ENCODE assay signal across 14 mouse cellular contexts in genomic region chr2:135759499-135760095, GRCm38 (mm10).
A peak's percentile ranks its signal among the peaks of the same experiment; 100 is the strongest.
DNase-seq lines count a peak whose midpoint lies in the region; ATAC-seq and TF ChIP-seq lines count a peak whose summit lies in the region.
"Had no signal": no experiment of that assay in that cellular context is flagged by ENCODE, and none has a peak within 500 bp of the region (broad histone marks: within the 10 kb centered on the region; RNA-seq: fewer than 3 reads in every experiment).

No protein-coding gene starts in this region.

- peak; percentile 98 for DNase-seq in heart, adult 11 months
- peak; percentile 43 for DNase-seq in lung, embryonic 14.5 days
- DNase-seq in lung, postnatal 10 days = no peak
- no peak for DNase-seq in forebrain, postnatal 0 days
- DNase-seq in heart, postnatal 0 days (ENCODE audit: low spot score) = peak; percentile 33
- DNase-seq in right cerebral cortex, postnatal 14 days = no peak
- DNase-seq: cerebellum, adult 9-10 months; retina, postnatal 1 day had no signal

- H3K36me3 ChIP-seq in heart, embryonic 11.5 days (ENCODE audit: control insufficient read depth, insufficient read depth, low read length) = no peaks in the 10 kb centered on the region
- no peaks in the 10 kb centered on the region for H3K36me3 ChIP-seq in lung, embryonic 14.5 days (ENCODE audit: insufficient read depth)
- H3K36me3 ChIP-seq in forebrain, postnatal 0 days (ENCODE audit: insufficient read depth) = no peaks in the 10 kb centered on the region
- no peaks in the 10 kb centered on the region for H3K36me3 ChIP-seq in heart, postnatal 0 days (replicated peaks; ENCODE audit: control insufficient read depth, insufficient read depth, low read length)
- H3K36me3 ChIP-seq: embryonic facial prominence, embryonic 12.5 days; intestine, embryonic 15.5 days; limb, embryonic 10.5 days; midbrain, embryonic 12.5 days had no signal

- no peaks in the 10 kb centered on the region for H3K27me3 ChIP-seq in heart, embryonic 11.5 days (ENCODE audit: control insufficient read depth, insufficient read depth, low read length)
- no peaks in the 10 kb centered on the region for H3K27me3 ChIP-seq in lung, embryonic 14.5 days (ENCODE audit: insufficient read depth, low read length)
- no peaks in the 10 kb centered on the region for H3K27me3 ChIP-seq in forebrain, postnatal 0 days (ENCODE audit: insufficient read depth, low read length)
- no peaks in the 10 kb centered on the region for H3K27me3 ChIP-seq in heart, postnatal 0 days (ENCODE audit: control insufficient read depth, insufficient read depth, low read length)
- H3K27me3 ChIP-seq: embryonic facial prominence, embryonic 12.5 days; intestine, embryonic 15.5 days; midbrain, embryonic 12.5 days had no signal

- no peak for TF ChIP-seq CTCF in lung, embryonic 14.5 days (IDR thresholded peaks at IDR 0.05; ENCODE audit: low read depth)
- TF ChIP-seq CTCF in forebrain, postnatal 0 days (IDR thresholded peaks at IDR 0.05; ENCODE audit: low read depth) = no peak
- no peak for TF ChIP-seq CTCF in heart, postnatal 0 days (IDR thresholded peaks at IDR 0.05; ENCODE audit: low read depth)

- H3K4me1 ChIP-seq in heart, embryonic 11.5 days (ENCODE audit: control insufficient read depth, insufficient read depth, low read length) = peaks cover 12% of the 10 kb centered on the region
- no peaks in the 10 kb centered on the region; the same call in 1 of the 2 replicates for H3K4me1 ChIP-seq in lung, embryonic 14.5 days (ENCODE audit: insufficient read depth)
- no peaks in the 10 kb centered on the region for H3K4me1 ChIP-seq in forebrain, postnatal 0 days (ENCODE audit: insufficient read depth)
- H3K4me1 ChIP-seq in heart, postnatal 0 days (ENCODE audit: control insufficient read depth, insufficient read depth) = peaks cover 19% of the 10 kb centered on the region
- H3K4me1 ChIP-seq: intestine, embryonic 15.5 days; limb, embryonic 10.5 days had no signal

- H3K4me2 ChIP-seq in heart, embryonic 11.5 days = no peak overlapping the region
- no peak overlapping the region for H3K4me2 ChIP-seq in lung, embryonic 14.5 days
- H3K4me2 ChIP-seq in forebrain, postnatal 0 days (ENCODE audit: low read depth) = no peak overlapping the region
- no peak overlapping the region for H3K4me2 ChIP-seq in heart, postnatal 0 days (ENCODE audit: low read depth, low read length)
- H3K4me2 ChIP-seq: embryonic facial prominence, embryonic 12.5 days; intestine, embryonic 15.5 days; midbrain, embryonic 12.5 days had no signal

- no peaks in the 10 kb centered on the region for H3K9me3 ChIP-seq in heart, embryonic 11.5 days (replicated peaks; ENCODE audit: control insufficient read depth, low read length)
- H3K9me3 ChIP-seq in lung, embryonic 14.5 days (ENCODE audit: low read depth, low read length) = no peaks in the 10 kb centered on the region
- H3K9me3 ChIP-seq in forebrain, postnatal 0 days (ENCODE audit: low read length) = no peaks in the 10 kb centered on the region
- no peaks in the 10 kb centered on the region for H3K9me3 ChIP-seq in heart, postnatal 0 days (replicated peaks; ENCODE audit: control insufficient read depth, low read length)
- H3K9me3 ChIP-seq: embryonic facial prominence, embryonic 12.5 days; intestine, embryonic 15.5 days; limb, embryonic 10.5 days; midbrain, embryonic 12.5 days had no signal

- no peak overlapping the region for H3K27ac ChIP-seq in heart, embryonic 11.5 days (ENCODE audit: low read depth, low read length)
- H3K27ac ChIP-seq in lung, embryonic 14.5 days (ENCODE audit: low read depth) = no peak overlapping the region
- no peak overlapping the region for H3K27ac ChIP-seq in forebrain, postnatal 0 days (ENCODE audit: low read depth, low read length)
- H3K27ac ChIP-seq in heart, postnatal 0 days (ENCODE audit: low read depth) = no peak overlapping the region
- H3K27ac ChIP-seq: embryonic facial prominence, embryonic 12.5 days; intestine, embryonic 15.5 days; limb, embryonic 10.5 days; liver, embryonic 14.5 days; midbrain, embryonic 12.5 days had no signal

- no peak overlapping the region for H3K9ac ChIP-seq in heart, embryonic 11.5 days (ENCODE audit: low read depth, low read length)
- H3K9ac ChIP-seq in lung, embryonic 14.5 days = no peak overlapping the region
- no peak overlapping the region for H3K9ac ChIP-seq in forebrain, postnatal 0 days
- no peak overlapping the region for H3K9ac ChIP-seq in heart, postnatal 0 days (replicated peaks; ENCODE audit: low read depth, low read length)
- H3K9ac ChIP-seq: embryonic facial prominence, embryonic 12.5 days; intestine, embryonic 15.5 days; liver, embryonic 14.5 days; midbrain, embryonic 12.5 days had no signal

- H3K4me3 ChIP-seq in heart, embryonic 11.5 days (ENCODE audit: low read depth, low read length) = no peak overlapping the region
- no peak overlapping the region for H3K4me3 ChIP-seq in lung, embryonic 14.5 days (ENCODE audit: low read depth, low read length)
- H3K4me3 ChIP-seq in forebrain, postnatal 0 days (ENCODE audit: low read depth, low read length) = no peak overlapping the region
- H3K4me3 ChIP-seq in heart, postnatal 0 days (ENCODE audit: low read depth, low read length) = no peak overlapping the region
- H3K4me3 ChIP-seq: embryonic facial prominence, embryonic 12.5 days; intestine, embryonic 15.5 days; limb, embryonic 10.5 days; midbrain, embryonic 12.5 days had no signal

- TF ChIP-seq EP300 in heart, postnatal 0 days (IDR thresholded peaks at IDR 0.05; ENCODE audit: low read depth) = no peak

- 77% methylated on average over 6 of the region's 6 CpGs for WGBS in heart, embryonic 11.5 days (ENCODE audit: insufficient replicate concordance)
- whole genome bisulfite sequencing in lung, embryonic 14.5 days = 68% methylated on average over 6 of the region's 6 CpGs
- WGBS in forebrain, postnatal 0 days = 48% methylated on average over 6 of the region's 6 CpGs
- WGBS in heart, postnatal 0 days = 71% methylated on average over 6 of the region's 6 CpGs

- ATAC-seq in heart, embryonic 11.5 days (replicated peaks; ENCODE audit: insufficient number of reproducible peaks, low FRiP score, low TSS enrichment) = no peak
- ATAC-seq in lung, embryonic 14.5 days (ENCODE audit: insufficient read depth) = peak; percentile 69
- peak; percentile 51 for ATAC-seq in forebrain, postnatal 0 days
- no peak for ATAC-seq in heart, postnatal 0 days (ENCODE audit: insufficient read depth, low read depth)
- ATAC-seq: intestine, embryonic 15.5 days had no signal

Comparison
In these comparisons a context has a peak if more than half of its experiments do, and no peak if none do; other contexts are left out.
1. DNase-seq: peak in heart, adult 11 months (single experiment), lung, embryonic 14.5 days (single experiment) and heart, postnatal 0 days (single experiment); none in lung, postnatal 10 days (single experiment), forebrain, postnatal 0 days (single experiment) and right cerebral cortex, postnatal 14 days (single experiment).
2. ATAC-seq: peak in lung, embryonic 14.5 days (single experiment) and forebrain, postnatal 0 days (single experiment); none in heart, embryonic 11.5 days (single experiment) and heart, postnatal 0 days (single experiment).